Mouse (Mus musculus): ENCODE data around the gene Naa15.

- no peak for TF ChIP-seq EP300 (IDR thresholded peaks at IDR 0.05; ENCODE audit: low read depth)
- no peak for TF ChIP-seq CTCF (IDR thresholded peaks at IDR 0.05; ENCODE audit: low read depth)
Observed at GRCm38 (mm10) chr3:51397700-51398299, 17.1 kb upstream of the Naa15 start.

Data from liver, embryonic 14.5 days (tissue).